Mouse (Mus musculus) MEL (cell line): ENCODE results near the gene Stpg2. TPM values are rescaled to one million over a fixed set of nuclear protein-coding genes. Genes with fewer than 3 reads are reported as not detected.
A peak's percentile ranks its signal among the peaks of the same experiment; 100 is the strongest.
"Not testable (repeated sequence)": the region's sequence is repeated elsewhere in the genome, so short reads cannot be mapped to it uniquely, and the experiment has no call there.

Experiments used
- DNase-seq: peaks from one replicate; pipeline ENCODE4 v3.0.0; 2011; ENCODE audit warnings: low read depth, low spot score
- H3K27ac ChIP-seq: 2 replicates; pipeline ENCODE4 v1.5.1; 2012; ENCODE audit warnings: low read depth, mild to moderate bottlenecking, control low read depth, low read length, moderate library complexity; ENCODE audit not compliant: control insufficient read depth
- H3K27me3 ChIP-seq, 2 experiments: fragments of 150-350 bp in 1 of 2; sonication (generic) in 1 of 2; 2 replicates each; pipeline ENCODE4 v1.6.1; 2012; ENCODE audit warnings: low read length in 2 of 2, mild to moderate bottlenecking in 2 of 2, improper control_type of control experiment in 1 of 2, moderate library complexity in 1 of 2; ENCODE audit not compliant: insufficient read depth in 2 of 2, control insufficient read depth in 1 of 2
- H3K36me3 ChIP-seq, 2 experiments: 2 replicates each; pipeline ENCODE4 v1.6.1; 2012 to 2014; ENCODE audit warnings: low read length in 2 of 2, improper control_type of control experiment in 1 of 2, inconsistent platforms in 1 of 2, mild to moderate bottlenecking in 1 of 2; ENCODE audit not compliant: insufficient read depth in 2 of 2, control insufficient read depth in 1 of 2
- H3K4me1 ChIP-seq, 2 experiments: fragments of 150-350 bp in 1 of 2; sonication (generic) in 1 of 2; 2 replicates each; pipeline ENCODE4 v1.6.1; 2012; ENCODE audit warnings: low read length in 2 of 2, improper control_type of control experiment in 1 of 2, mild to moderate bottlenecking in 1 of 2; ENCODE audit not compliant: insufficient read depth in 2 of 2, control insufficient read depth in 1 of 2
- H3K4me3 ChIP-seq, 2 experiments: fragments of 150-350 bp in 1 of 2; sonication (generic) in 1 of 2; 2 replicates each; pipeline ENCODE4 v1.5.1; 2012; ENCODE audit warnings: low read depth in 2 of 2, low read length in 2 of 2, mild to moderate bottlenecking in 2 of 2, moderate library complexity in 2 of 2, control low read depth in 1 of 2, improper control_type of control experiment in 1 of 2; ENCODE audit not compliant: control insufficient read depth in 1 of 2, insufficient read depth in 1 of 2
- H3K79me2 ChIP-seq: 2 replicates; pipeline ENCODE4 v1.6.1; 2012; ENCODE audit warnings: mild to moderate bottlenecking, low read length, moderate library complexity; ENCODE audit not compliant: control insufficient read depth, poor library complexity, insufficient read depth
- H3K9ac ChIP-seq: 2 replicates; pipeline ENCODE4 v1.6.1; 2012; ENCODE audit warnings: low read depth, mild to moderate bottlenecking, control low read depth, low read length, moderate library complexity; ENCODE audit not compliant: control insufficient read depth, poor library complexity, severe bottlenecking
- H3K9me3 ChIP-seq: fragments of 150-350 bp; sonication (generic); replicated peaks from 2 replicates; pipeline ENCODE4 v1.6.1; 2012; ENCODE audit warnings: mild to moderate bottlenecking, low read length, improper control_type of control experiment, moderate library complexity; ENCODE audit not compliant: insufficient read depth
- BHLHE40 ChIP-seq: IDR thresholded peaks from 2 replicates; pipeline ENCODE4 v1.6.1; 2012; ENCODE audit warnings: low read depth, mild to moderate bottlenecking, inconsistent platforms, low read length, improper control_type of control experiment, borderline replicate concordance
- CHD2 ChIP-seq: IDR thresholded peaks from 2 replicates; pipeline ENCODE4 v1.6.1; 2011; ENCODE audit warnings: low read length, improper control_type of control experiment
- ETS1 ChIP-seq: IDR thresholded peaks from 2 replicates; pipeline ENCODE4 v1.6.1; 2012; ENCODE audit warnings: low read depth, mild to moderate bottlenecking, inconsistent platforms, low read length, improper control_type of control experiment, moderate library complexity
- GABPA ChIP-seq: IDR thresholded peaks from 2 replicates; pipeline ENCODE4 v1.6.1; 2012; ENCODE audit warnings: low read depth, mild to moderate bottlenecking, inconsistent platforms, low read length, improper control_type of control experiment, moderate library complexity
- JUND ChIP-seq: IDR thresholded peaks from 2 replicates; pipeline ENCODE4 v1.6.1; 2011; ENCODE audit warnings: low read depth, mild to moderate bottlenecking, improper control_type of control experiment, low read length
- KAT2A ChIP-seq: conservative IDR thresholded peaks from 2 replicates; pipeline ENCODE4 v1.6.1; 2012; ENCODE audit warnings: low read depth, low read length, improper control_type of control experiment, inconsistent platforms
- MAZ ChIP-seq: IDR thresholded peaks from 2 replicates; pipeline ENCODE4 v1.6.1; 2012; ENCODE audit warnings: low read depth, mild to moderate bottlenecking, inconsistent platforms, low read length, improper control_type of control experiment
- MYB ChIP-seq: IDR thresholded peaks from 2 replicates; pipeline ENCODE4 v1.6.1; 2011; ENCODE audit warnings: mild to moderate bottlenecking, low read depth, low read length, improper control_type of control experiment
- MYC ChIP-seq: IDR thresholded peaks from 2 replicates; pipeline ENCODE4 v1.6.1; 2011; ENCODE audit warnings: low read depth, mild to moderate bottlenecking, low read length, improper control_type of control experiment, moderate library complexity
- NRF1 ChIP-seq: IDR thresholded peaks from 2 replicates; pipeline ENCODE4 v1.6.1; 2014; ENCODE audit warnings: low read depth, mild to moderate bottlenecking, inconsistent platforms, low read length, improper control_type of control experiment, moderate library complexity; ENCODE audit not compliant: poor library complexity, insufficient read depth, severe bottlenecking
- POLR2A ChIP-seq, 2 experiments: IDR thresholded peaks; 2 replicates each; pipeline ENCODE4 v1.6.1; 2011 to 2012; ENCODE audit warnings: low read length in 2 of 2, mild to moderate bottlenecking in 2 of 2, control low read depth in 1 of 2, improper control_type of control experiment in 1 of 2, low read depth in 1 of 2, moderate library complexity in 1 of 2; ENCODE audit not compliant: control insufficient read depth in 1 of 2, insufficient read depth in 1 of 2, poor library complexity in 1 of 2
- POLR2AphosphoS2 ChIP-seq: IDR thresholded peaks from 2 replicates; pipeline ENCODE4 v1.6.1; 2011; ENCODE audit warnings: low read length, improper control_type of control experiment
- RCOR1 ChIP-seq: IDR thresholded peaks from 2 replicates; pipeline ENCODE4 v1.6.1; 2012; ENCODE audit warnings: low read depth, mild to moderate bottlenecking, inconsistent platforms, low read length, improper control_type of control experiment
- SIN3A ChIP-seq: IDR thresholded peaks from 2 replicates; pipeline ENCODE4 v1.6.1; 2012; ENCODE audit warnings: low read length, improper control_type of control experiment, inconsistent platforms
- SMC3 ChIP-seq: IDR thresholded peaks from 2 replicates; pipeline ENCODE4 v1.6.1; 2011; ENCODE audit warnings: low read depth, low read length, improper control_type of control experiment
- TAL1 ChIP-seq: IDR thresholded peaks from 2 replicates; pipeline ENCODE4 v1.6.1; 2012; ENCODE audit warnings: mild to moderate bottlenecking, inconsistent platforms, low read length, moderate library complexity, mixed read lengths
- TBP ChIP-seq: IDR thresholded peaks from 2 replicates; pipeline ENCODE4 v1.8.0; 2011; ENCODE audit warnings: low read depth, low read length, improper control_type of control experiment
- ZC3H11A ChIP-seq: IDR thresholded peaks from 2 replicates; pipeline ENCODE4 v1.6.1; 2012; ENCODE audit warnings: low read depth, mild to moderate bottlenecking, inconsistent platforms, low read length, improper control_type of control experiment
- polyA plus RNA-seq, 2 experiments: library from polyadenylated mRNA; stranded (reverse) in 1 of 2; unstranded in 1 of 2; fragments of >175 nt in 1 of 2; fragments of >200 nt in 1 of 2; gene quantifications; 2 replicates each; pipeline versions ENCODE4 v1.2.1 to v1.2.4; 2012; ENCODE audit warnings: low replicate concordance in 2 of 2, low read depth in 1 of 2; ENCODE audit not compliant: insufficient read length in 2 of 2, insufficient read depth in 1 of 2, missing spikeins in 1 of 2
- total RNA-seq: library from RNA; depleted of rRNA; stranded (reverse); fragments of 300-350 nt; gene quantifications from 2 replicates; pipeline ENCODE4 v1.2.3, GENCODE M21; 2012

The Stpg2 gene
- total and polyA plus RNA-seq, 3 experiments, result not detected

DNA sequence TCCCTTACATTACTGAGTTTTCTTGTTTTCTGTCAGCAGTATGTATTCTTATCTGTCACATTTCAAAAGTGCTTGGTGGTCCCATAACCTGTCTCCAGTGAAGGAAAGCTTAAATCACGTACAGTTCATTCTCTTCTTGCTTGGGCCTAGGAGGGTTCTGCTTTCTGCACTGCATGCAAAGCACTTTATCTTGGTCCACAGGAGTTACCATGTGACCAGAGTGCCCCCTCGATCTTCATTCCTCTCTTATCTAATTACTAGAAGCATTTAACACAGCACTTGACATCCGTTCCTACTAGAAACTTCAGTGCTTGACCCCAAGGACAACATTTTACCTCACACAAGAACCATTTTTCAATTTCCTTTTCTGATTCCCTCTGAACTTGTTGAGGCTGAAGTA lies 470.7 kb downstream of the Stpg2 start (continued):
- no peak for TF ChIP-seq NRF1
- TF ChIP-seq POLR2A (IDR thresholded peaks at IDR 0.05; ENCODE audit: control insufficient read depth in 1 of 2, insufficient read depth in 1 of 2, low read depth in 1 of 2, low read length in 2 of 2, poor library complexity in 1 of 2), result no peak
- TF ChIP-seq SMC3, result no peak
- 0 out of 2 replicates have a peak, but pooled peaks have one; percentile 14 for TF ChIP-seq ETS1
- TF ChIP-seq TBP, result no peak
- no peak for TF ChIP-seq ZC3H11A

DNA sequence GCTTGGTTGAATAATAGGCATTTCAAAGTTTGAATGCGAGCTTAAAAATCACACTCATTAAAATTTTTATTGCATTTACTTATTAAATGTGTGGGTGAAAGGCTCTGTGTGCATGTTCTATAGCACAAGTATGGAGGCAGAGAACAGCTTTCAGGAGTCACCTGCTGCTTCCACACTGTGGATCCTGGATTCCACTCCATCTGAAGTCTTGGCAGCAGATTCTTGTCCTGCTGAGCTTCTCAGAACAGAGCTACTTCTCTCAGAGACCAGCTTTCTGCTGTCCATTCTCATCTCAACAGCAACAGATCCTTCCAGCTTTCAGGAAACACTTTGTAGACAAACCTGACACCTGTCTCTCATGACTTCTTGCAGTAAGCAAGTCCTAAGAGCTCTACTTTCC lies 471.2 kb downstream of the Stpg2 start:
- DNase-seq, result no peak
- no peak for TF ChIP-seq POLR2AphosphoS2
- no peak for TF ChIP-seq TAL1
- TF ChIP-seq JUND, result no peak
- no peak for TF ChIP-seq KAT2A
- no peak for TF ChIP-seq BHLHE40
- TF ChIP-seq RCOR1, result no peak
- no peak for TF ChIP-seq SIN3A
- TF ChIP-seq MAZ, result no peak
- TF ChIP-seq MYB, result no peak
- no peak for TF ChIP-seq GABPA
- no peak for TF ChIP-seq CHD2
- no peak for TF ChIP-seq MYC
- Histone ChIP-seq H3K9ac (no peak overlapping the region), H3K79me2 (no peaks in the 10 kb centered on the region), H3K27ac (no peak overlapping the region), H3K27me3 (no peaks in the 10 kb centered on the region), H3K9me3 (no peaks in the 10 kb centered on the region), H3K36me3 (peaks cover 0 to 9% of the 10 kb centered on the region in 2 experiments; a peak in 2 of 4 replicates), H3K4me3 (no peak overlapping the region), H3K4me1 (peaks cover 2 to 4% of the 10 kb centered on the region in 2 experiments; a peak in 2 of 4 replicates)

GRCm38 (mm10) chr3:139704238-139704637 lies 498.7 kb downstream of the Stpg2 start:
- DNase-seq, result peak; percentile 52
- Histone ChIP-seq H3K27ac (peak overlapping the region; percentile 60), H3K9ac (peak overlapping the region; percentile 34; the same call in 1 of the 2 replicates), H3K4me1 (peaks cover 4 to 13% of the 10 kb centered on the region in 2 experiments; a peak in 3 of 4 replicates), H3K4me3 (0 out of 4 replicates have a peak overlapping the region, but pooled peaks of 1 of the 2 experiments have one; percentile 9)
- H3K36me3 ChIP-seq, H3K9me3 ChIP-seq, H3K79me2 ChIP-seq, H3K27me3 ChIP-seq: not testable (repeated sequence)
